ENCODE assay signal across 18 mouse cellular contexts in genomic region chr14:9457801-9458495, GRCm38 (mm10).
DNase-seq lines count a peak whose midpoint lies in the region; ATAC-seq lines count a peak whose summit lies in the region.
"Had no signal": no experiment of that assay in that cellular context is flagged by ENCODE, and none has a peak within 500 bp of the region (broad histone marks: within the 10 kb centered on the region; RNA-seq: fewer than 3 reads in every experiment).

No protein-coding gene starts in this region.

- H3K9ac ChIP-seq in hindbrain, embryonic 11.5 days (ENCODE audit: low read depth, low read length): no peak overlapping the region
- no peak overlapping the region for H3K9ac ChIP-seq in hindbrain, embryonic 13.5 days
- H3K9ac ChIP-seq: limb, embryonic 13.5 days; liver, embryonic 15.5 days; neural tube, embryonic 13.5 days had no signal

- no peaks in the 10 kb centered on the region for H3K36me3 ChIP-seq in hindbrain, embryonic 11.5 days (ENCODE audit: control insufficient read depth, insufficient read depth, low read length)
- H3K36me3 ChIP-seq in hindbrain, embryonic 13.5 days: no peaks in the 10 kb centered on the region
- H3K36me3 ChIP-seq: G1E; limb, embryonic 13.5 days; liver, embryonic 15.5 days; neural tube, embryonic 13.5 days had no signal

- H3K4me1 ChIP-seq in hindbrain, embryonic 11.5 days (replicated peaks; ENCODE audit: control insufficient read depth, insufficient read depth, low read length): no peaks in the 10 kb centered on the region
- H3K4me1 ChIP-seq in hindbrain, embryonic 13.5 days (replicated peaks): peaks cover 3% of the 10 kb centered on the region
- H3K4me1 ChIP-seq: liver, embryonic 15.5 days had no signal

- DNase-seq in hindbrain, embryonic 11.5 days (ENCODE audit: low spot score): peak; percentile 26
- DNase-seq in NIH3T3 (ENCODE audit: low read depth): peak; percentile 80
- peak; percentile 58 for DNase-seq in embryo, embryonic 10.5 days (ENCODE audit: low spot score)
- peak; percentile 66 for DNase-seq in mesoderm, embryonic 11.5 days (ENCODE audit: low read depth, low spot score)
- DNase-seq in adrenal gland, postnatal 14 days: no peak
- no peak for DNase-seq in urinary bladder, postnatal 10 days (ENCODE audit: low spot score)
- DNase-seq in lung, postnatal 36 days: no peak
- DNase-seq: cerebellum, adult 11 months; gastrocnemius, postnatal 36 days; heart, postnatal 36 days; kidney, adult 18-20 months; kidney, postnatal 36 days had no signal

- no peak overlapping the region for H3K4me3 ChIP-seq in hindbrain, embryonic 11.5 days (ENCODE audit: low read depth, low read length)
- no peak overlapping the region for H3K4me3 ChIP-seq in hindbrain, embryonic 13.5 days
- H3K4me3 ChIP-seq: limb, embryonic 13.5 days; liver, embryonic 15.5 days; neural tube, embryonic 13.5 days had no signal

- ATAC-seq in hindbrain, embryonic 11.5 days (ENCODE audit: low FRiP score): no peak
- no peak for ATAC-seq in hindbrain, embryonic 13.5 days (ENCODE audit: low FRiP score)

- H3K27me3 ChIP-seq in hindbrain, embryonic 11.5 days (ENCODE audit: control insufficient read depth, insufficient read depth, low read length): no peaks in the 10 kb centered on the region
- no peaks in the 10 kb centered on the region for H3K27me3 ChIP-seq in hindbrain, embryonic 13.5 days
- H3K27me3 ChIP-seq: limb, embryonic 13.5 days; liver, embryonic 15.5 days; neural tube, embryonic 13.5 days had no signal

- no peak overlapping the region for H3K27ac ChIP-seq in hindbrain, embryonic 11.5 days (ENCODE audit: low read depth, low read length)
- H3K27ac ChIP-seq in hindbrain, embryonic 13.5 days: no peak overlapping the region
- H3K27ac ChIP-seq: limb, embryonic 13.5 days; liver, embryonic 15.5 days; neural tube, embryonic 13.5 days had no signal

- no peaks in the 10 kb centered on the region for H3K9me3 ChIP-seq in hindbrain, embryonic 11.5 days (ENCODE audit: control insufficient read depth, low read length)
- H3K9me3 ChIP-seq in hindbrain, embryonic 13.5 days: no peaks in the 10 kb centered on the region
- H3K9me3 ChIP-seq: G1E; limb, embryonic 13.5 days; liver, embryonic 15.5 days; neural tube, embryonic 13.5 days had no signal

- H3K4me2 ChIP-seq in hindbrain, embryonic 11.5 days (replicated peaks; ENCODE audit: low read depth, low read length): no peak overlapping the region
- no peak overlapping the region for H3K4me2 ChIP-seq in hindbrain, embryonic 13.5 days
- H3K4me2 ChIP-seq: heart, embryonic 11.5 days; limb, embryonic 13.5 days; liver, embryonic 15.5 days; neural tube, embryonic 13.5 days had no signal

Comparison
In these comparisons a context has a peak if more than half of its experiments do, and no peak if none do; other contexts are left out.
1. DNase-seq: peak in hindbrain, embryonic 11.5 days (single experiment), NIH3T3 (single experiment), embryo, embryonic 10.5 days (single experiment) and mesoderm, embryonic 11.5 days (single experiment); none in adrenal gland, postnatal 14 days (single experiment), urinary bladder, postnatal 10 days (single experiment) and lung, postnatal 36 days (single experiment).